Mouse (Mus musculus) liver, embryonic 11.5 days (tissue): ENCODE results near the gene Plcg2. TPM values are rescaled to one million over a fixed set of nuclear protein-coding genes. Genes with fewer than 3 reads are reported as not detected.

Source experiments
- ATAC-seq: fragments of 200-750 bp; cut with Nextera tagmentation; replicated peaks from 2 replicates; pipeline ENCODE4 v1.8.0; 2017; ENCODE audit warnings: moderate number of reproducible peaks, mild to moderate bottlenecking, moderate TSS enrichment, moderate library complexity; ENCODE audit not compliant: low FRiP score
- DNase-seq: peaks from one replicate; pipeline ENCODE4 v3.0.0-alpha.2; 2017; ENCODE audit warnings: low spot score
- H3K27ac ChIP-seq: fragments of 300-500 bp; sonication (generic); 2 replicates; pipeline ENCODE4 v1.5.1; 2014; ENCODE audit warnings: mild to moderate bottlenecking, low read depth, low read length, control low read depth
- H3K27me3 ChIP-seq: fragments of 300-500 bp; sonication (generic); replicated peaks from 2 replicates; pipeline ENCODE4 v1.6.1; 2014; ENCODE audit warnings: low read length, mixed read lengths; ENCODE audit not compliant: control insufficient read depth, insufficient read depth
- H3K36me3 ChIP-seq: fragments of 300-500 bp; sonication (generic); 2 replicates; pipeline ENCODE4 v1.6.1; 2014; ENCODE audit warnings: mild to moderate bottlenecking, low read length, moderate library complexity, mixed read lengths; ENCODE audit not compliant: control insufficient read depth, insufficient read depth
- H3K4me1 ChIP-seq: fragments of 300-500 bp; sonication (generic); replicated peaks from 2 replicates; pipeline ENCODE4 v1.6.1; 2014; ENCODE audit warnings: low read length, mixed read lengths; ENCODE audit not compliant: control insufficient read depth, insufficient read depth
- H3K4me2 ChIP-seq: fragments of 300-500 bp; sonication (generic); 2 replicates; pipeline ENCODE4 v1.6.1; 2014; ENCODE audit warnings: mild to moderate bottlenecking, control low read depth, moderate library complexity
- H3K4me3 ChIP-seq: fragments of 300-500 bp; sonication (generic); 2 replicates; pipeline ENCODE4 v1.5.1; 2014; ENCODE audit warnings: low read depth, low read length, control low read depth
- H3K9ac ChIP-seq: fragments of 300-500 bp; sonication (generic); 2 replicates; pipeline ENCODE4 v1.6.1; 2014; ENCODE audit warnings: low read depth, low read length, control low read depth
- H3K9me3 ChIP-seq: fragments of 300-500 bp; sonication (generic); 2 replicates; pipeline ENCODE4 v1.6.1; 2016; ENCODE audit warnings: low read length, inconsistent platforms, mixed read lengths; ENCODE audit not compliant: control insufficient read depth
- WGBS: fragments of 180-500 bp; shearing (Covaris S2); extraction: QIAGEN DNeasy Blood & Tissue Kit; methylation state at CpG from one replicate; pipeline ENCODE4 v1.1.7; 2014; 5-methylcytosine and 5-hydroxymethylcytosine counted together
- polyA plus RNA-seq: library from polyadenylated mRNA; unstranded; fragments of >200 nt; fragmentation: Nextera tagmentation; extraction: Ambion mirVana; gene quantifications from 2 replicates; pipeline ENCODE4 v1.2.1, GENCODE M21; 2014

Gene Plcg2
- polyA plus RNA-seq, 1 experiment from 2014 or later: 14.8 TPM

DNA sequence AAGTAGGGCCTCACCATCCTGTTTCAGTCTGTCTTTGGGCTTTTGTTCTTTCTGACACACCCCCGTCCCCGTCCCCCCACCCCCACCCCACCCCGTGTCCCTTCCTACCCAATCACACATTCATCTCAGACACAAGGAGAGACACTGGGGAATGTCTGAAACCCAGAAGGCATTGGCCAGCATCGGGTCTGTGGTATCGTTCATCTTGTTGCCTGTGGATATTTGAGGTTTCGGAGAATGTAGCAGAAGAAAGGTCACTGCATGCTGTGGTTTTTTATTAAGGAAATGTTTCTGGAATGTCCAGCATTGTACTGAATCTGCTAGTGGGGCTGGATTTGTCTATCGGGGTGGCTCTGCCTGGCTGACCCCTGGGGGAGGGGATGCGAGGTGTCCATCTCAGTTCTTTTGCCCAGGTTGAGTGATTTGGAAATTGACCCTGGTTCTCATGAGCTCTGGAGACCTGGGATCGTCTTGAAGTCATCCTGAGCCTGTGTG lies 78.2 kb downstream of the Plcg2 start:
- H3K9me3 ChIP-seq: no peaks in the 10 kb centered on the region
- H3K27ac ChIP-seq: no peak overlapping the region
- no peaks in the 10 kb centered on the region for H3K27me3 ChIP-seq
- H3K4me1 ChIP-seq: 0 out of 2 replicates have a peak, but pooled peaks cover 3% of the 10 kb centered on the region
- 62% methylated on average over 9 of the region's 9 CpGs for WGBS
- no peak overlapping the region for H3K4me2 ChIP-seq
- H3K36me3 ChIP-seq: no peaks in the 10 kb centered on the region
- H3K9ac ChIP-seq: no peak overlapping the region
- DNase-seq (no peak), ATAC-seq (no peak)
- no peak overlapping the region for H3K4me3 ChIP-seq

DNA sequence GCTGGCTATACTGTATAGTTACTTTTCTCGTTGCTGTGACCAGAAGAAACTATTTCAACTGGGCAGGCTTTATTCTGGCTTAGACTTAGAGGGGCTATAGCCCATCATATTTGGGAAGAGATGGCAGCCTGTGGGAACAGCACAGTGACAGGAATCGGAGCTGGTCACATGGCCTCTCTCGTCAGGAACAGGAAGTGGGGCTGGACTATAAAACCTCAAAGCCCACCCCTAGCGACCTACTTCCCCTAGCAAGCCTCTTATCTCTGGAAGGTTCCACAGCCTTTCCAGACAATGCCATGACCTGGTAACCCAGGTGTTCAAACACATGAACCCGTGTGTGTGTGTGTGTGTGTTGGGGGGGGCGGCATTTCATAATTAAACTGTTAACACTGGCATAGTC lies 79.0 kb downstream of the Plcg2 start:
- H3K36me3 ChIP-seq: no peaks in the 10 kb centered on the region
- 48% methylated on average over 6 of the region's 6 CpGs for WGBS
- H3K27ac ChIP-seq: no peak overlapping the region
- H3K4me3 ChIP-seq: no peak overlapping the region
- H3K9ac ChIP-seq: no peak overlapping the region
- H3K27me3 ChIP-seq: no peaks in the 10 kb centered on the region
- no peaks in the 10 kb centered on the region for H3K9me3 ChIP-seq
- ATAC-seq (0 out of 2 replicates have a peak, but pooled peaks have one; percentile 19), DNase-seq (no peak)
- H3K4me2 ChIP-seq: no peak overlapping the region
- H3K4me1 ChIP-seq: 0 out of 2 replicates have a peak, but pooled peaks cover 3% of the 10 kb centered on the region

DNA sequence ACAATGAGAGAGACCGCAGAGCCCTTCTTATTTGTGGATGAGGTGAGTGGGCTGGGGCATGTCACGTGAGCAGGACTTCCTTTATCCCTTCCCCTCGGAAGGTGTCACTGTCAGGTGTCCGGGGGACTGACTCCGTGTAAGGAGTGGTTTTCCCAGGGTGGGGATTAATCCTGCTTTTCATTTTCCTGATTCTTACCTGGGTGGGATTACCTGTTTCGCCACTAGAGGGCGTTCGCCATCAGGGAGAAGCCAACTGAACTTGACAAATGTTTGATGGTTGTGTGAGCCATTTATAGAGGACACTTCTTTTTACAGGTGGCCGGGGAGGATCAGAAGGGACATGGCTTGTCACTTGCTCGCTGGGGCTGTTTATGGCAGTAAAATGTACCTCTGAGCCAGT lies 79.8 kb downstream of the Plcg2 start:
- Histone ChIP-seq H3K36me3 (no peaks in the 10 kb centered on the region), H3K9ac (no peak overlapping the region), H3K27ac (no peak overlapping the region), H3K27me3 (no peaks in the 10 kb centered on the region), H3K9me3 (no peaks in the 10 kb centered on the region), H3K4me2 (no peak overlapping the region), H3K4me1 (0 out of 2 replicates have a peak, but pooled peaks cover 3% of the 10 kb centered on the region), H3K4me3 (no peak overlapping the region)
- WGBS: 64% methylated on average over 10 of the region's 10 CpGs
- no peak for DNase-seq
- no peak for ATAC-seq

DNA sequence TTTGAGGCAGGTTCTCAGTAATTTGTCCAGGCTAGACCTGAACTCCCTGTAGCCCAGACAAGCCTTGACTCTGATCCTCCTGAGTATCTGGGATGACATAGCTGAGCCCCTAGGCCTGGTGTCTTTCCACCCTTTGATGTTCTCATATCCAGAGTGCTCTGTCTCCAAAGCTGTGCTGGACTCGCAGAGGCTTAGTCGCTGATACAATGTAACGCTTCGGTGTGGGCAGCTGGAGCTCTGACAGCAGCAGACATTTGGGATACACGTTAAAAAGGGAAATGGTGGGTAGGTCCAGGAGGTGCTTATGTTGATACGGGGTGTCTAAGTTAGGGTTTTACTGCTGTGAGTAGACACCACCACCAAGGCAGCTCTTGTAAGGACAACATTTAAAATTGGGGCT lies 80.8 kb downstream of the Plcg2 start:
- no peak overlapping the region for H3K27ac ChIP-seq
- WGBS: 89% methylated on average over 6 of the region's 6 CpGs
- no peaks in the 10 kb centered on the region for H3K36me3 ChIP-seq
- H3K4me3 ChIP-seq: no peak overlapping the region
- H3K27me3 ChIP-seq: no peaks in the 10 kb centered on the region
- H3K4me1 ChIP-seq: 0 out of 2 replicates have a peak, but pooled peaks cover 3% of the 10 kb centered on the region
- no peak overlapping the region for H3K4me2 ChIP-seq
- H3K9ac ChIP-seq: no peak overlapping the region
- DNase-seq: no peak
- no peaks in the 10 kb centered on the region for H3K9me3 ChIP-seq
- no peak for ATAC-seq

DNA sequence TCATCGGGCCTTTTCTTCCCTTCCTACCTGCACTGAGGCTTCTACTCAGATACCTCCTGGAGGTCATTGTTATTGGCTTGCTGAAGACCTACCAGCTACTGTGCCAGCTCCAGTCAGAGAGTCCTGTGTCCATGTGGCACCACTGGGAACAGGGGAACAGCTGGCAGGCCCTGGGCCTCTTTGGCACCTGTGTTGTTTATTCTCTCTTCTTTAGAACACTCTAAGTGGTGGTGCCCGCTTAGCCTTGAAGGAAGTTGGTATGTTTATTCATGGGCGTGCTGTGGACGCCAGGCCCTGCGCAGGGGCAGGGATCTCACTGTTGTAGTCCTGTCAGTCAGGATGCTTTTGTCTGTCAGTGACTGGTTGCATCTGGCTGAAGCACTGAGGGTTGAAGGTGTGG lies 95.8 kb downstream of the Plcg2 start:
- no peak for DNase-seq
- H3K27ac ChIP-seq: no peak overlapping the region

DNA sequence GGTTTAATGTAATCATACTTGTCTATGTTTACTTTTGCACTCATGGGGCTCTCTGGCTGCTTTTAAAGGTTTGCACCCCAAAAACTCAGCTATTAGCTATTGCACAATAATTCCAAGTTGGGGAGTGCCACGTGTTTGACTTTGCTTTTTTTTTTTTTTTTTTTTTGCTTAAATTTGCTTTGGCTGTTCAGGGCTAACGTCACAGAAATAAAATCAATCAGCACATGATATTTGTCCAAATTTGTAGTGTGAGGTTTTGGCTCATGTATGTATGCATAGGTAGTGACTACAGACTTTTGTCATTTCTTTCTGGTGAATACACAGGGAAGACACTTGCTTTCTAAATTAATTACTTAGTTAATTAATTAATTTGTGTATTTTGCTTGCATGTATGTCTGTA lies 96.9 kb downstream of the Plcg2 start:
- H3K27me3 ChIP-seq: no peaks in the 10 kb centered on the region
- peaks cover 5% of the 10 kb centered on the region; the same call in 1 of the 2 replicates for H3K36me3 ChIP-seq
- 82% methylated on average over 2 of the region's 2 CpGs for WGBS
- no peak overlapping the region for H3K9ac ChIP-seq
- H3K4me3 ChIP-seq: no peak overlapping the region
- H3K27ac ChIP-seq: no peak overlapping the region
- ATAC-seq: no peak
- no peaks in the 10 kb centered on the region for H3K9me3 ChIP-seq
- no peak overlapping the region for H3K4me2 ChIP-seq
- no peaks in the 10 kb centered on the region for H3K4me1 ChIP-seq
- no peak for DNase-seq

More for the DNA sequence above, 95.8 kb downstream of the Plcg2 start:
- Histone ChIP-seq H3K27me3 (no peaks in the 10 kb centered on the region), H3K4me2 (no peak overlapping the region), H3K4me3 (no peak overlapping the region), H3K36me3 (peaks cover 2% of the 10 kb centered on the region; the same call in 1 of the 2 replicates), H3K9ac (no peak overlapping the region), H3K4me1 (no peaks in the 10 kb centered on the region), H3K9me3 (no peaks in the 10 kb centered on the region)
- no peak for ATAC-seq
- WGBS: 81% methylated on average over 5 of the region's 5 CpGs

DNA sequence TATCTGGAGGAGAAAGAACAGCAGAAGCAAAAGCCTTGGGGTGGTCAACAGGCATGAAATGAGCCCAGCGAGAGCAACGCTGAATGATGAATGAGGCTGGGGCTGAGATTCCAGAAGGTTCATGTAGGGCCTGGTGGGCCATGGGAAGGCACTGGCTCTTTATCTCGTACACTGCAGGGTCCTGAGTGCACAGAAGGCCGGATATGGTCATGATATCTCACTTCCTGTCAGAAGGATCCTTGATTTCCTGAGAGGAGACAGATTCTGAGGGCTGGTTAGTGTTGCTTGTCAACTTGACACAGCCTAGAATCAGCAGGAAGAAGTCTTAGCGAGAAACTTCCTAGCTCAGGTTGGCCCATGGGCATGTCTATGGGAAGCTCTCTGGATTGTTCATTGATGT lies 98.7 kb downstream of the Plcg2 start:
- DNase-seq: no peak
- 29% methylated on average over 5 of the region's 5 CpGs for WGBS
- Histone ChIP-seq H3K4me2 (no peak overlapping the region), H3K4me1 (no peaks in the 10 kb centered on the region), H3K4me3 (no peak overlapping the region), H3K27ac (no peak overlapping the region), H3K9me3 (no peaks in the 10 kb centered on the region), H3K9ac (no peak overlapping the region), H3K27me3 (no peaks in the 10 kb centered on the region), H3K36me3 (peaks cover 5% of the 10 kb centered on the region; the same call in 1 of the 2 replicates)
- ATAC-seq: peak; percentile 56; the same call in 1 of the 2 replicates

DNA sequence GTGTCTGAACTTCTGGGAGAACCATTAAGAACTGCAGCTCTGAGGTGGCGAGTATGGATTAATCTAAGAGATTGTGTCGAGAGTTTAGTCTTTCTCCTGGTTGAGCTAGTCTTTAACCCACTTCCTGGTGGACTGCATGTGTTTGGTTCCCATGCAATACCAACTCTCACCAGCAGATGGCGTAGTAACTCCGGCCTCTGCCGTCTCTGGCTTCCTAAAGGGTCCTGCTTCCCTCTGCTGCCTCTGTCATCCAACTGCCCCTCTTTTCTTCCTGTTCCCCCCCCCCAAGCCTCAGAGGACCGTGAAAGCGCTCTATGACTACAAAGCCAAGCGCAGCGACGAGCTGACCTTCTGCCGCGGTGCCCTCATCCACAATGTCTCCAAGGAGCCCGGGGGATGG lies 102.7 kb downstream of the Plcg2 start:
- H3K9me3 ChIP-seq: no peaks in the 10 kb centered on the region
- no peak overlapping the region for H3K4me3 ChIP-seq
- DNase-seq (no peak), ATAC-seq (no peak)
- WGBS: 83% methylated on average over 13 of the region's 13 CpGs
- no peak overlapping the region for H3K27ac ChIP-seq
- H3K4me2 ChIP-seq: no peak overlapping the region
- no peaks in the 10 kb centered on the region for H3K4me1 ChIP-seq
- H3K9ac ChIP-seq: no peak overlapping the region
- H3K27me3 ChIP-seq: no peaks in the 10 kb centered on the region
- peaks cover 5% of the 10 kb centered on the region; the same call in 1 of the 2 replicates for H3K36me3 ChIP-seq

DNA sequence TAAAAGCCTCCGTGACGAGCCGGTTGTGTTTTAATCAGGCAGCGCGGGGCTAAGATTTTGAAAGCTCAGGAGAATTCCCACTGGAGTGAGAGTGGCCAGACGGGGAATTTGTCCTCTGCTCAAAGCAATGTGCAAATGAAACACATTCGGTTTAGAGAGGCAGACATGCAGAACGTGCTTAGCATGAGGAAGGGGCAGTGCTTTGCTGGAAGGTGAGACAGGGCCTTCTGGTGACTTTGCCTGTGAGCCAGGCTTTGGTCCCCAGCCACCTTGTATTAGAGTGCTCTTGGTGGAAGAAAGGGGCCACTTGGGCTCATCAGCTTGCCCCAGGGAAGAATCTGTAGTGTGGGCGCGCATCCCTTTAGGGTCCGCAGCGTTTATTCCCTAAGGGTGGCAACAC lies 106.0 kb downstream of the Plcg2 start:
- Histone ChIP-seq H3K9ac (no peak overlapping the region), H3K9me3 (no peaks in the 10 kb centered on the region), H3K27ac (no peak overlapping the region), H3K36me3 (0 out of 2 replicates have a peak, but pooled peaks cover 3% of the 10 kb centered on the region), H3K4me2 (no peak overlapping the region), H3K4me1 (no peaks in the 10 kb centered on the region), H3K4me3 (no peak overlapping the region), H3K27me3 (no peaks in the 10 kb centered on the region)
- 90% methylated on average over 12 of the region's 12 CpGs for WGBS
- ATAC-seq (no peak), DNase-seq (no peak)
